Mouse (Mus musculus) embryo, embryonic 9.5 days (tissue): ENCODE measurements at regions not wholly inside any gene's neighbourhood (a gene's known extent, or its start where the extent isn't known, plus 50 kb on each side); places are given as distances from the start of the nearest gene placed in this dataset.
A peak's percentile ranks its signal among the peaks of the same experiment; 100 is the strongest.

Experiments used
- DNase-seq: peaks from one replicate; pipeline ENCODE4 v3.0.0-alpha.2; 2017; ENCODE audit errors: extremely low spot score

GRCm38 (mm10) chr13:102507226-102507625 lies 186.1 kb upstream of the Cd180 start:
- DNase-seq, result no peak

GRCm38 (mm10) chr13:102507916-102508315 lies 185.4 kb upstream of the Cd180 start:
- no peak for DNase-seq

- DNase-seq, result no peak
Measured at GRCm38 (mm10) chr13:102510733-102511279, 182.6 kb upstream of the Cd180 start.

- DNase-seq, result no peak
Measured at GRCm38 (mm10) chr13:102518169-102518882, 175.0 kb upstream of the Cd180 start.

GRCm38 (mm10) chr13:102521427-102521826 lies 171.9 kb upstream of the Cd180 start:
- DNase-seq, result no peak

- DNase-seq, result no peak
Measured at GRCm38 (mm10) chr13:102522080-102522479, 171.3 kb upstream of the Cd180 start.

- no peak for DNase-seq
Measured at GRCm38 (mm10) chr13:102526621-102527140, 166.7 kb upstream of the Cd180 start.

- no peak for DNase-seq
Measured at GRCm38 (mm10) chr13:102533784-102534183, 159.6 kb upstream of the Cd180 start.

GRCm38 (mm10) chr13:102537424-102538242 lies 155.7 kb upstream of the Cd180 start:
- peak; percentile 38 for DNase-seq

- DNase-seq, result no peak
Measured at GRCm38 (mm10) chr13:102540436-102540835, 152.9 kb upstream of the Cd180 start.

- no peak for DNase-seq
Measured at GRCm38 (mm10) chr13:102544359-102545165, 148.8 kb upstream of the Cd180 start.

GRCm38 (mm10) chr13:102545845-102546615 lies 147.3 kb upstream of the Cd180 start:
- DNase-seq, result peak; percentile 51

- peak; percentile 14 for DNase-seq
Measured at GRCm38 (mm10) chr13:102548252-102548651, 145.1 kb upstream of the Cd180 start.

- no peak for DNase-seq
Measured at GRCm38 (mm10) chr13:102566846-102567572, 126.3 kb upstream of the Cd180 start.

- DNase-seq, result no peak
Measured at GRCm38 (mm10) chr13:102569580-102569979, 123.8 kb upstream of the Cd180 start.

- no peak for DNase-seq
Measured at GRCm38 (mm10) chr13:102570286-102570685, 123.1 kb upstream of the Cd180 start.

- DNase-seq, result no peak
Measured at GRCm38 (mm10) chr13:102573286-102573921, 120.0 kb upstream of the Cd180 start.

- no peak for DNase-seq
Measured at GRCm38 (mm10) chr13:102576871-102577662, 116.3 kb upstream of the Cd180 start.

GRCm38 (mm10) chr13:102578811-102579210 lies 114.5 kb upstream of the Cd180 start:
- DNase-seq, result no peak
